Mouse (Mus musculus): ENCODE measurements around the gene Sike1. TPM values are rescaled to one million over a fixed set of nuclear protein-coding genes. Genes with fewer than 3 reads are reported as not detected.

Gene Sike1
- polyA plus RNA-seq, 1 experiment: 34.6 TPM

DNA sequence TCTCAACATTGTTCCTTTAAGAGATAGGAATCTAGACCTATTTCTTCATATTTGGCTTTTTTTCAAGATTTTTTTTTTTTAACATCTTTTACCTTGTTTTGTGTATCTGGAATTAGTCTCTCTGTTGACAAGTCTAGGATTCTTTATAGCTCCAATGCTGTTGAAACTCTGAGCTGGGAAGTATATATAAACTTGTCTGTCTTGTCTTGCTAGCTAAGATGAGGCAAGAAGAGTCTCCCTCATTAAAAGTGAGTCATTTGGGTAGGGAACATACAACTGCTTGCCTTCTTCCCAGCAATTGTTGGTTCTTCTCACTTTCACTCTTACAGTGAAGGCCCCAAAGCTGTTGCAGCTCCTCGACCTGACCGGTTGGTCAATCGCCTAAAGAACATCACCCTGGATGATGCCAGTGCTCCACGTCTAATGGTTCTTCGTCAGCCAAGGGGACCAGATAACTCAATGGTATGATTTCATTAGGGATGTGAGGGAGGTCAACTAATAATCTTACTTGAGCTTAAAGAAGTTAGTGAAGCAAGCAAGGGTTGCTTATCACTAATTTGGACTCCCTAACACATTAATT lies 60.6 kb downstream of the Sike1 start:
- Histone ChIP-seq H3K27me3 (ENCODE audit: control insufficient read depth, insufficient read depth, low read length) (no peaks in the 10 kb centered on the region), H3K4me1 (replicated peaks; ENCODE audit: control insufficient read depth, insufficient read depth, low read length) (peaks cover 5% of the 10 kb centered on the region), H3K27ac (ENCODE audit: control insufficient read depth, insufficient read depth, low read length) (no peak overlapping the region), H3K36me3 (ENCODE audit: control insufficient read depth, insufficient read depth, low read length) (peaks cover 68% of the 10 kb centered on the region), H3K4me3 (ENCODE audit: control insufficient read depth, insufficient read depth, low read length) (no peak overlapping the region)
- 93% methylated on average over 5 of the region's 5 CpGs for WGBS
- TF ChIP-seq POLR2A (IDR thresholded peaks at IDR 0.05; ENCODE audit: control insufficient read depth, extremely low read depth, insufficient read depth, low read length, poor library complexity) (no peak), CTCF (IDR thresholded peaks at IDR 0.05; ENCODE audit: borderline replicate concordance, control insufficient read depth, extremely low read depth, insufficient read depth, low read length, poor library complexity) (no peak)
- no peak for DNase-seq

DNA sequence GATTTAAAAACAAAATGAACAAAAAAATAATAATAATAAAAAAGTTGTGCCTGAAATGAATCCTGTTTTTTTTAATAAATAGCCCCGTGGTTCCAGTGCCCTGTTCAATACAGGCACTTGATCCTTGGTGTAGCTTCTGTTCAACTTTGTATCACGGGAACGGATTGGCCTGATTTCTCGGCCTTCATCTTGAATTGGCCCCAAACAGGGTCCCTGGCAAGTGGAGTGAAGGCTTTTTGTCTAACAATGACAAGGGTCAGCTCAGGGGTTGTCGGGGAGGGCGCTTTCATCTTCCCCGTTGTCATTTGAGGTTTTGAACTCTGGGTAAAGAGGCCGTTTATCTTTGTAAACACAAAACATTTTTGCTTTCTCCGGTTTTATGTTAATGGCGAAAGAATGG lies 62.2 kb downstream of the Sike1 start:
- Histone ChIP-seq H3K36me3 (ENCODE audit: control insufficient read depth, insufficient read depth, low read length) (peaks cover 67% of the 10 kb centered on the region), H3K27me3 (ENCODE audit: control insufficient read depth, insufficient read depth, low read length) (no peaks in the 10 kb centered on the region), H3K4me1 (replicated peaks; ENCODE audit: control insufficient read depth, insufficient read depth, low read length) (peaks cover 5% of the 10 kb centered on the region), H3K27ac (ENCODE audit: control insufficient read depth, insufficient read depth, low read length) (no peak overlapping the region), H3K4me3 (ENCODE audit: control insufficient read depth, insufficient read depth, low read length) (peak overlapping the region; percentile 95)
- 21% methylated on average over 10 of the region's 10 CpGs for WGBS
- no peak for TF ChIP-seq POLR2A (IDR thresholded peaks at IDR 0.05; ENCODE audit: control insufficient read depth, extremely low read depth, insufficient read depth, low read length, poor library complexity)
- no peak for TF ChIP-seq CTCF (IDR thresholded peaks at IDR 0.05; ENCODE audit: borderline replicate concordance, control insufficient read depth, extremely low read depth, insufficient read depth, low read length, poor library complexity)
- no peak for DNase-seq

Other genes starting within 250 kb of the Sike1 start
- gene Tshb, start 213.0 kb upstream of the Sike1 start, polyA plus RNA-seq (2012; rRNA removed): not detected in 2 replicates
- not detected in 2 replicates for gene Sycp1, start 59.6 kb upstream of the Sike1 start, polyA plus RNA-seq (2012; rRNA removed)
- 0.04 TPM in 1 of 2 replicates, not detected in the other for gene Nr1h5, start 31.6 kb upstream of the Sike1 start, polyA plus RNA-seq (2012; rRNA removed)
- 29.6 and 35.0 TPM in 2 replicates for gene Csde1, start 24.7 kb downstream of the Sike1 start, polyA plus RNA-seq (2012; rRNA removed)
- gene Nras, start 62.6 kb downstream of the Sike1 start, polyA plus RNA-seq (2012; rRNA removed): 41.0 and 43.4 TPM in 2 replicates
- gene Ampd1, start 78.3 kb downstream of the Sike1 start, polyA plus RNA-seq (2012; rRNA removed): 10.3 and 13.8 TPM in 2 replicates
- gene Dennd2c, start 106.9 kb downstream of the Sike1 start, polyA plus RNA-seq (2012; rRNA removed): 1.5 and 2.2 TPM in 2 replicates
- gene Bcas2, start 175.9 kb downstream of the Sike1 start, polyA plus RNA-seq (2012; rRNA removed): 38.5 and 39.0 TPM in 2 replicates

All from thymus, adult 2 months (tissue).